Mouse (Mus musculus): ENCODE data around the gene Tpm3. TPM values are rescaled to one million over a fixed set of nuclear protein-coding genes. Genes with fewer than 3 reads are reported as not detected.
A peak's percentile ranks its signal among the peaks of the same experiment; 100 is the strongest.

Gene Tpm3
- total RNA-seq, 2 experiments from 2014 or later, result 177 to 183 TPM

GRCm38 (mm10) chr3:90125710-90126109 is 53.3 kb downstream of the Tpm3 start:
- TF ChIP-seq CTCF (conservative IDR thresholded peaks at IDR 0.05), result no peak
- Histone ChIP-seq H3K27ac (no peak overlapping the region), H3K4me3 (no peak overlapping the region)
- no peak for DNase-seq (ENCODE audit: low spot score in 2 of 2)

- TF ChIP-seq CTCF (conservative IDR thresholded peaks at IDR 0.05), result no peak
- Histone ChIP-seq H3K4me3 (no peak overlapping the region), H3K27ac (no peak overlapping the region)
- no peak for DNase-seq (ENCODE audit: low spot score in 2 of 2)
Observed at GRCm38 (mm10) chr3:90127881-90128280, 55.4 kb downstream of the Tpm3 start.

- no peak for TF ChIP-seq CTCF (conservative IDR thresholded peaks at IDR 0.05)
- DNase-seq (ENCODE audit: low spot score in 2 of 2), result no peak
- no peak overlapping the region for H3K4me3 ChIP-seq
- no peak overlapping the region for H3K27ac ChIP-seq
Observed at GRCm38 (mm10) chr3:90132745-90133144, 60.3 kb downstream of the Tpm3 start.

- peak; percentile 50 for TF ChIP-seq CTCF (conservative IDR thresholded peaks at IDR 0.05)
- H3K4me3 ChIP-seq, result no peak overlapping the region
- H3K27ac ChIP-seq, result no peak overlapping the region
- DNase-seq (ENCODE audit: low spot score in 2 of 2), result no peak
Observed at GRCm38 (mm10) chr3:90133331-90133730, 60.9 kb downstream of the Tpm3 start.

- DNase-seq (ENCODE audit: low spot score in 2 of 2), result no peak
- Histone ChIP-seq H3K4me3 (no peak overlapping the region), H3K27ac (no peak overlapping the region)
- TF ChIP-seq CTCF (conservative IDR thresholded peaks at IDR 0.05), result no peak
Observed at GRCm38 (mm10) chr3:90134483-90134882, 62.0 kb downstream of the Tpm3 start.

- no peak overlapping the region for H3K27ac ChIP-seq
- no peak overlapping the region for H3K4me3 ChIP-seq
- no peak for DNase-seq (ENCODE audit: low spot score in 2 of 2)
- TF ChIP-seq CTCF (conservative IDR thresholded peaks at IDR 0.05), result no peak
Observed at GRCm38 (mm10) chr3:90134993-90135392, 62.5 kb downstream of the Tpm3 start.

- H3K27ac ChIP-seq, result no peak overlapping the region
- TF ChIP-seq CTCF (conservative IDR thresholded peaks at IDR 0.05), result peak; percentile 45
- no peak for DNase-seq (ENCODE audit: low spot score in 2 of 2)
- no peak overlapping the region for H3K4me3 ChIP-seq
Observed at GRCm38 (mm10) chr3:90136660-90137059, 64.2 kb downstream of the Tpm3 start.

- H3K4me3 ChIP-seq, result no peak overlapping the region
- no peak for DNase-seq (ENCODE audit: low spot score in 2 of 2)
- TF ChIP-seq CTCF (conservative IDR thresholded peaks at IDR 0.05), result no peak
Observed at GRCm38 (mm10) chr3:90137606-90138005, 65.2 kb downstream of the Tpm3 start.

GRCm38 (mm10) chr3:90139962-90140361 is 67.5 kb downstream of the Tpm3 start:
- Histone ChIP-seq H3K4me3 (no peak overlapping the region), H3K27ac (no peak overlapping the region)
- no peak for DNase-seq (ENCODE audit: low spot score in 2 of 2)
- TF ChIP-seq CTCF (conservative IDR thresholded peaks at IDR 0.05), result no peak

More at GRCm38 (mm10) chr3:90137606-90138005, 65.2 kb downstream of the Tpm3 start:
- H3K27ac ChIP-seq, result no peak overlapping the region

- no peak overlapping the region for H3K27ac ChIP-seq
- no peak overlapping the region for H3K4me3 ChIP-seq
- no peak for TF ChIP-seq CTCF (conservative IDR thresholded peaks at IDR 0.05)
- peak in 1 of 2 experiments; percentile 5 for DNase-seq (ENCODE audit: low spot score in 2 of 2)
Observed at GRCm38 (mm10) chr3:90145461-90145860, 73.0 kb downstream of the Tpm3 start.

GRCm38 (mm10) chr3:90146651-90147050 is 74.2 kb downstream of the Tpm3 start:
- Histone ChIP-seq H3K4me3 (no peak overlapping the region), H3K27ac (no peak overlapping the region)
- TF ChIP-seq CTCF (conservative IDR thresholded peaks at IDR 0.05), result no peak
- no peak for DNase-seq (ENCODE audit: low spot score in 2 of 2)

Small RNA genes lying within 50 kb of the gene (microRNA-seq; reads per million reads assigned to microRNA genes)
- gene Mir190b, result 4.8 to 9.2 reads per million in 2 experiments

Other genes starting within 250 kb of the Tpm3 start
- 1 to 10 TPM; 2.8 to 3.1 TPM for gene She, start 241.3 kb upstream of the Tpm3 start, total RNA-seq (2021)
- 1 to 10 TPM; 5.9 to 6.1 TPM for gene Il6ra, start 159.5 kb upstream of the Tpm3 start, total RNA-seq (2021)
- 10 to 100 TPM; 79.1 to 94.6 TPM for gene Atp8b2, start 109.1 kb upstream of the Tpm3 start, total RNA-seq (2021)
- 10 to 100 TPM; 89.8 to 91.8 TPM for gene Hax1, start 73.9 kb upstream of the Tpm3 start, total RNA-seq (2021)
- 100 to 1,000 TPM in 1 of 2 experiments, 10 to 100 TPM in 1; 89.6 to 101 TPM for gene 4933434E20Rik, start 21.0 kb upstream of the Tpm3 start, total RNA-seq (2021)
- 100 to 1,000 TPM; 173 to 179 TPM for gene Ubap2l, start 20.0 kb upstream of the Tpm3 start, total RNA-seq (2021)
- gene Nup210l, start 31.5 kb downstream of the Tpm3 start, total RNA-seq (2021), result under 1 TPM; 0.25 to 0.33 TPM
- 100 to 1,000 TPM; 995 to 997 TPM for gene Rps27, start 141.0 kb downstream of the Tpm3 start, total RNA-seq (2021)
- 1 to 10 TPM; 6.2 to 8.8 TPM for gene Rab13, start 141.0 kb downstream of the Tpm3 start, total RNA-seq (2021)
- 10 to 100 TPM; 44.3 to 45.3 TPM for gene Jtb, start 158.9 kb downstream of the Tpm3 start, total RNA-seq (2021)
- gene Creb3l4, start 170.9 kb downstream of the Tpm3 start, total RNA-seq (2021), result not detected
- 10 to 100 TPM; 42.5 to 45.5 TPM for gene Slc39a1, start 175.5 kb downstream of the Tpm3 start, total RNA-seq (2021)
- 10 to 100 TPM; 38.3 to 49.5 TPM for gene Crtc2, start 181.5 kb downstream of the Tpm3 start, total RNA-seq (2021)
- gene Dennd4b, start 192.5 kb downstream of the Tpm3 start, total RNA-seq (2021), result 10 to 100 TPM; 33.7 to 35.6 TPM
- gene Gatad2b, start 220.5 kb downstream of the Tpm3 start, total RNA-seq (2021), result 100 to 1,000 TPM; 107 to 108 TPM

Data from layer of hippocampus, adult 2 months (tissue).